Mouse (Mus musculus) G1E (cell line): ENCODE measurements around the gene Wfdc11.
"Not testable (repeated sequence)": the region's sequence is repeated elsewhere in the genome, so short reads cannot be mapped to it uniquely, and the experiment has no call there.

ENCODE experiments used
- CTCF ChIP-seq: IDR thresholded peaks from 2 replicates; pipeline ENCODE4 v1.5.1; 2012; ENCODE audit warnings: low read depth, low read length, inconsistent platforms, mixed read lengths
- GATA1 ChIP-seq: IDR thresholded peaks from 2 replicates; pipeline ENCODE4 v1.6.1; 2012; ENCODE audit warnings: borderline replicate concordance, low read length, inconsistent platforms, mixed read lengths
- GATA2 ChIP-seq: IDR thresholded peaks from 2 replicates; pipeline ENCODE4 v1.6.1; 2012; ENCODE audit warnings: low read depth, low read length, inconsistent platforms, borderline replicate concordance
- POLR2AphosphoS5 ChIP-seq: IDR thresholded peaks from 2 replicates; pipeline ENCODE4 v1.6.1; 2012; ENCODE audit warnings: low read depth, low read length, inconsistent platforms; ENCODE audit not compliant: insufficient replicate concordance
- TAL1 ChIP-seq: conservative IDR thresholded peaks from 2 replicates; pipeline ENCODE4 v1.6.1; 2012; ENCODE audit warnings: low read depth, low read length, inconsistent platforms, mixed read lengths

DNA sequence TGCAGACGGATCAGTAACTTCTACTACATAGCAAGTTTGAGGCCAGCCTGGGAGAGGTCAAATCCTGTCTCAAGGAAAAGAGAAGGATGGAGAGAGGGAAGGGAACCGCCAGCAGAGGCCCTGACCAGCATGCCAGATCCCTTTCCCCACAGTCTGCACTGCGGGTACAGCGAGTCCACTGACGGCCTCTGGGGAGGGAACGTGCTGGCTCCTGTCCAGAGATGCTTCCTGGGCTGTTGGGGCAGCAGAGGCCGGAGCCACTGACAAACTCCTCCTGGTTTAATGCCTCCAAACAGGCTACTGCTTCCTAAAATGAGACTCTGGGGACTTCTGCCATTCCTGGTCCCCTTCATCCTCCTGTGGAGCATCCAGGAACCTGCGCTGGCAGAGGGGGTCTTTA is 60.4 kb downstream of the Wfdc11 start, which contains the start of the genes Wfdc6b and Wfdc8:
- TF ChIP-seq CTCF, POLR2AphosphoS5, GATA1, TAL1, GATA2: not testable (repeated sequence)
